Mouse (Mus musculus) cerebellum, adult 11-12 months (tissue): ENCODE data around the gene Znrd1.
"Not testable (repeated sequence)": the region's sequence is repeated elsewhere in the genome, so short reads cannot be mapped to it uniquely, and the experiment has no call there.

Experiments
- DNase-seq: peaks from one replicate; pipeline ENCODE4 v3.0.0; 2022

The Znrd1 gene

GRCm38 (mm10) chr17:36957999-36958743 lies at the start of gene Znrd1, which contains the start of gene Znrd1as:
TSS of gene Znrd1 (minus strand) at chr17:36958559.
TSS of gene Znrd1as (plus strand) at chr17:36958592.
- peak; percentile 94 for DNase-seq

- DNase-seq = no peak
Measured at GRCm38 (mm10) chr17:37003366-37003765, 45.0 kb upstream of the Znrd1 start.

GRCm38 (mm10) chr17:37002364-37003330 lies 44.3 kb upstream of the Znrd1 start:
- peak; percentile 18 for DNase-seq

- DNase-seq = no peak
Measured at GRCm38 (mm10) chr17:37000863-37001262, 42.5 kb upstream of the Znrd1 start, which contains the start of gene Zfp57. TSS of gene Zfp57 (plus strand) at chr17:37001163.

- no peak for DNase-seq
Measured at GRCm38 (mm10) chr17:36998477-36998876, 40.1 kb upstream of the Znrd1 start.

- DNase-seq = peak; percentile 56
Measured at GRCm38 (mm10) chr17:36997033-36997735, 38.8 kb upstream of the Znrd1 start.

GRCm38 (mm10) chr17:36995448-36995847 lies 37.1 kb upstream of the Znrd1 start:
- DNase-seq = no peak

- DNase-seq = no peak
Measured at GRCm38 (mm10) chr17:36994528-36994927, 36.2 kb upstream of the Znrd1 start.

- no peak for DNase-seq
Measured at GRCm38 (mm10) chr17:36993770-36994325, 35.5 kb upstream of the Znrd1 start.

GRCm38 (mm10) chr17:36992336-36993104 lies 34.2 kb upstream of the Znrd1 start:
- DNase-seq = no peak

- not testable (repeated sequence) for DNase-seq
Measured at GRCm38 (mm10) chr17:36990630-36991029, 32.3 kb upstream of the Znrd1 start.

- no peak for DNase-seq
Measured at GRCm38 (mm10) chr17:36989437-36989836, 31.1 kb upstream of the Znrd1 start, which contains the start of gene H2-M5. TSS of gene H2-M5 (minus strand) at chr17:36989537.

- DNase-seq = no peak
Measured at GRCm38 (mm10) chr17:36988475-36988874, 30.1 kb upstream of the Znrd1 start.

GRCm38 (mm10) chr17:36982253-36983155 lies 24.1 kb upstream of the Znrd1 start:
- DNase-seq = no peak

GRCm38 (mm10) chr17:36981845-36982244 lies 23.5 kb upstream of the Znrd1 start:
- no peak for DNase-seq

GRCm38 (mm10) chr17:36981221-36981813 lies 23.0 kb upstream of the Znrd1 start, which contains the start of gene 2410137M14Rik:
TSS of gene 2410137M14Rik (minus strand) at chr17:36981237.
- DNase-seq = no peak

GRCm38 (mm10) chr17:36973271-36973787 lies 15.0 kb upstream of the Znrd1 start:
- no peak for DNase-seq

GRCm38 (mm10) chr17:36972791-36973190 lies 14.4 kb upstream of the Znrd1 start:
- DNase-seq = no peak

- no peak for DNase-seq
Measured at GRCm38 (mm10) chr17:36971172-36971850, 13.0 kb upstream of the Znrd1 start.
